Mouse (Mus musculus): ENCODE data around the gene Gng12.

GRCm38 (mm10) chr6:67010370-67011216, 114.4 kb downstream of the Gng12 start:
- TF ChIP-seq CTCF (IDR thresholded peaks at IDR 0.05; ENCODE audit: control insufficient read depth, insufficient read depth, low read length) = no peak
- no peak for TF ChIP-seq POLR2A (IDR thresholded peaks at IDR 0.05; ENCODE audit: borderline replicate concordance, control insufficient read depth, low read depth, low read length)

Measured in bone marrow, adult 2 months (tissue).